Mouse (Mus musculus) cerebellum, adult 11 months (tissue): ENCODE results near the gene Tubb3.
"Not testable (repeated sequence)": the region's sequence is repeated elsewhere in the genome, so short reads cannot be mapped to it uniquely, and the experiment has no call there.

Source experiments
- DNase-seq: peaks from one replicate; pipeline ENCODE4 v3.0.0; 2022

Tubb3 gene

DNA sequence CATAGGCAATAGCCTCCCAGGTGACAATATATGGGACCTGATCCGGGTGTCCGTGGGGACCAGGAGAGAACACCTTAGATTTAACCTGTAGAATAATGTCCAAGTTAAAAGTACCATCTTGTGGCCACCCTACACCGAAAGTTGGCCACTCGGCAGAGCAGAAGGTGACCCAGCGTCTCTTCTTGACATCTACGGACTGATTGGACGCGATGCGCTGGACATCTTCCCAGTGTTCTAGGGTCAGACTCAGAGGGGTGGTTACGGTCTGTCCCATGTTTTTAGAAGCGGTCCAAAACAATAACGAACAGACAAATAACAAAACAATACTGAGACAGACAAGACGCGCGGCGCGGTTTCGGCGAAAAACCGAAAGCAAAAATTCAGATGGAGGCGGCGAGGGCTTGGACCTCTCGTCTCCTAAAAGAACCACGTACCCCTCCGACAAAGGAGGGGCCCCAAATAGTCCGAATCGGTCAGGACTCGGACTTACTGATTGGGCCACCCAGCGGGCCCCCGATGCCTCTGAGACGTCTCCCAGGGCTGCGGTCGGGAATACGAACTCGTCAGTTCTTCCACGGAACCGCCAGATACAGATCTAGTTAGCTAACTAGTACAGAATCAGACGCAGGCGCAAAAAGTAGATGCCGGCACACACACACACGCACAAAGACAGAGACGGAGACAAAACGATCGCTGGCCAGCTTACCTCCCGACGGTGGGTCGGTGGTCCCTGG is 22.2 kb downstream of the Tubb3 start:
- not testable (repeated sequence) for DNase-seq

DNA sequence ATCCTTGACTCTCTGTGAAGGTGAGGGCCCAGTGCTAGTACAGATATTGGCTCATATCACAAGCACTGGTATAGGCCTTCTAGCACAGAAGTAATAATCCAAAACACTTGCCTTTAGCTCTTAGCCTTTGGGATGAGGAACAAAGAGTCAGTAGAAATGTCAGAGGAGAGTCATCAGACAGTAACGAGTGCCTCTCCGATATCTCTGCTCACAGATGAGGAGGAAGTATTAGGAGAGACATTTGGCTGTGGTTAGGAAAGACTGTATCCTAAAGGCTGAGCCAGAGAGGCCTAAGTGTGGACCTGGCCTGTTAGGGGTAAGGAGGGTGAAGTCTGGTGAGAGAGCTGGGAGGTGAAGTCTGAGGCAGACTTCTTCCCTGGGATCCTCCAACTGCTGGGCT is 30.6 kb downstream of the Tubb3 start:
- DNase-seq, result no peak

DNA sequence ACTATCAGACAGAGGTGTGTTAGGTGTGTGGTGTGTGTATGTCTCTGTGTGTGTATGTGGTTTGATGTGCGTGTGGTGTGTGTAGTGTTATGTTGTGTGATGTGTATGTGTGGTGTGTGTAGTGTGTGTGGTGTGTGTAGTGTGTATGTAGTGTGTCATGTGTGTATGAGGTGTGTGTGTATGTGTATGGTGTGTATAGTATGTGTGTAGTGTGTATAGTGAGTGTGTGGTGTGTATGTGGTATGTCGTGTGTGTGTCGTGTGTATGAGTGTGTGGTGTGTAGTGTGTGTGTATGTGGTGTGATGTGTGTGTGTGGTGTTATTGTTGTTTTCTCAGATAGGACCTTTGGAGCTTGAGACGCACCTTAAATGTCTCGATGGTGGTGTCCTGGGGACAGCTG is 31.1 kb downstream of the Tubb3 start:
- no peak for DNase-seq

DNA sequence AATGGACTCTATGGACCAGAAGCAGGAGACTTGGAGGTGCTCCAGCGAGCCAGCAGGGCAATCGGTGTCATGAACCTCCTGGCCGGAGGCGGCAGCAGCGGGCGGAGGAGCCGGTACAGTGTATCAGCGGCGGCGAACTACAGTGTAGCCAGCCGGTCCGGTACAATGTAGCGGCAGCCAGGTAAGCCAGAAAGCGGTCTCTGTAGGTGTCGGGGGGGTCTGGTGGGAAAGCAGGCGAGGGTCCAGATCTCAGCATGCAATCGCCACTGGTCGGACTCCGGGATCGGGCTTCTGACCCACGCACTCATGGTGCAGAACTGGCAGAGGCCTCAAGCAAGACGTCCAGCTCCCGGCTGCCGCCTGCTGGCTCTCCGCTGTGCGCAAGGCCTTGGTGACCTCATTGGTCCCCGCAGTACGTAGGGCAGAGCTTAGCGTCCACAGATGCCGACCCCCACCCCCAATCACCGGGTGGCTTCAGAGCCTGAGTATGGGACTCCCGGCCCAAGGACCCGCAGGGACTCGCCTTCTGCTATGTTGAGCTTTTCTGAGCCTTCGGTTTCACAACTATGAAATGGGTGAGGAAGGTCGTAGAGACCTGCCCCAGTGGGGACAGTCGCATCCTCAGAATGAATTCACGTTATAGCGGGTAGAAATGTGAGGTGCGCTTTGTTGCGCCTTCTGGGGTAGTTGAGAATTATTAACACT is 31.8 kb downstream of the Tubb3 start:
- DNase-seq, result peak; percentile 96

DNA sequence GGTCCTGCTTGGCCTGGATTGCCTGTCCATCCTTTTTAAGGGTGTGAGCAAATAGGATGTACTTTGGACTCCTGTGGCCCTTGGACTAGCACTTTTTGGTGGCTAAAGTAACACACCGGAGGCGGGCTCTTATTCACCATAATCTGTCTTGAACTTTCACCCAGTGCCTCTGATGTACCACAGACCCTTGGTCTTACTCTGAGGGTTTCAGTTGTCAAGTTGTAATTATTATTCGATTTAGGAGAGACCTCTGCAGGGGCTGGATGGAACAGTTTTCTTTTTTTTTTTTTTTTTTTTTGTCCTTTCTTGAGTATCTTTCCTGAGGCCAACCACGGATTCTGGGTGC is 32.3 kb downstream of the Tubb3 start:
- no peak for DNase-seq

DNA sequence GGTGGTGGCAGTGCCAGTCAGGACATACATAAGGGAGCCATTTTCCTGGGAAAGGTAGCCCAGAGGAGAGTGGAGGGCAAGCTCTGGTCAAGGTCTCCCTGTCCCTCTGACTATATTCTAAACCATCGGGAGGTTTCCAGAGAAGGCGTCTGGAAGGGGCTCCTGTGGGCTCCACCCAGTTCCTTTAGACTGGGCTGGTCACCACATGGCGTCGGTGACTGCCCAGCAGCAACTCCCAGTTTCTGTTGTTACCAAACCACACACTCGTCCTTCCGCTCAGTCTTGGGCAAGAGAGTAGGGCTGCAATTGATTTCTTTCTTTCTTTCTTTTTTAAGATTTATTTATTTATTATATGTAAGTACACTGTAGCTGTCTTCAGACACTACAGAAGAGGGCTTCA is 32.9 kb downstream of the Tubb3 start:
- no peak for DNase-seq

DNA sequence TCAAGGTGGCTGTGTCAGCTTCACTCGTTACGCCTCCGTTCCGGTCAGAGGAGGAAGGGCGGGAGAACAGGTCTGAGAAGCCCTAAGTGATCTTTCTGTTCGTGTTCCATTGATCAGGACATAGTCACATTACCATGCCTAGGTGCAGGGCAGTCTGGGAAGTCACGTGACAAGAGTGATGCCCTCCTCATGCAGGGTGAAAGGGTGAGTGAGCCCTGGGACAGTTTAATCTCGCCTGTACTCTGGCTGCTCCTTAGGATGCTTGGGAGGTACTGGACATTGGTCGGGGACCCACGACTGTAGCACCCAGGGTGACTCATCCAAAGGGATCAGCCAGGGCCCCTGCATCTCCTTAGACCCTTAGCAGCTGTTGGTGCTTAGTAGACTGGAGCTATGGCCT is 34.8 kb downstream of the Tubb3 start:
- DNase-seq, result no peak

DNA sequence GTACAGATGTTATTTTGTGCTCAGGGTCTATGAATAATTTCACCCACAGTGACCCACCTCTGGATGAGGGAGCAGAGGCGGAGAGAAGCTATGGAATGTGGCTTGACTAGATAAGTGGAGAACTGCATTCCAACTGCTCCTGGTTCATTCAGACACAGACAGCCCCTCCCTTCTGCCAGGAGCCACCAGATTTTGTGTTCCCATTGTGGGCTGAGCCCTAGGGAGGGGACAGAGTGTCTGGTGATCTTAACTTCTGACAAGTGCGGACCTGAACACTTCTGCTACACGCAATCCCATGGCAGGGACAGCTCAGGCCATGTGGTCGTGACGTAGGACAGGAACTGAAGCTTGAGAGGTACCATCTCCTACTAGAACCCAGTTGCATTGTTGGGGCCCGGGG is 35.6 kb downstream of the Tubb3 start:
- DNase-seq, result no peak

DNA sequence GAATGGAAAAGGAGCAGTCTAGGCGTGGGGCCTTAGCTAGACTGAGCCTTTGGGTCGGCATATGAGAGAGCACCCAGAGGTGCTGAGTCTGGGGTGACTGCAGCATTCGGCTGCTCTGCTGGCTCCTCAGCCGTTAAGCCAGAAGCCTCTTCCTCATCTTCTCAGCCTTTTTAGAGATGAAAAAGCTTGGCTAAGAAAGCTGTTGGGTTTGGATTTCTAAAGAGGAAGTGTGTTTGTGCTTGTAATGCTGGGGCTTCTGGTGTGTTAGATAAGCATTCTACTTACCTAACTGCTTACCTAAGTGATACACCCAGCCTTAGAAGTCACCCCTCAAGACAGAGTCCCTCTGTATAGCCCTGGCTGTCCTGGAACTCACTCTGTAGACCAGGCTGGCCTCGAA is 39.6 kb downstream of the Tubb3 start:
- DNase-seq, result no peak

DNA sequence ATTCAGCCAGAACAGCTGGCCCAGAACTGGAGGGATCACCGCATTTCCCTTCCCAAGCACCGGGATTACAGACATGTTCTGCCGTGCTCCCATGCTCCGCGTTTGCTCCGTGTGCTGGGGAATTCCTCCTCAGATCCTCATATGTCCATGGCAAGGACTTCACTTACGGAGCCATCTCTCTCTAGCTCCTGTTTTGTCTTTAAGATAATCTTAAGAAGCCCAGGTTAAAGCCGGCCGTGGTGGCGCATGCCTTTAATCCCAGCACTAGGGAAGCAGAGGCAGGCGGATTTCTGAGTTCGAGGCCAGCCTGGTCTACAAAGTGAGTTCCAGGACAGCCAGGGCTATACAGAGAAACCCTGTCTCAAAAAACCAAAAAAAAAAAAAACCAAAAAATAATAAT is 40.5 kb downstream of the Tubb3 start:
- DNase-seq, result not testable (repeated sequence)

DNA sequence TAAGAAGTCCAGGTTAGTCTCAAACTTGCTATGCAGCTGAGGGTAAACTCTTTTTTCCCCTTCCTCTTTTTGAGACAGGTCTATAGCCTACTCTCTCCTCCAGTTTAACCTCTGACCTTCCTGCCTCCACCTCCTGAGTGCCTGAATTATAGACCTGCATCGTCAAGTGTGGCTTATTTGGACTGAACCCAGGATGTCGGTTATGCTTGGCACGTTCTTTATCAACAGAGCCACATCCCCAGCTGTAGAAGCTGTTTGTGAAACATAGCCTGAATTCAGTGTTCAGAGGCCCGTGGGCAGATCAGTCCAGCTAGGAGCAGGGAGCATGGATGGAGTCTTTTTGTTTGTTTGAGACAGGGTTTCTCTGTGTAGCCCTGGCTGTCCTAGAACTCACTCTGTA is 40.9 kb downstream of the Tubb3 start:
- no peak for DNase-seq

DNA sequence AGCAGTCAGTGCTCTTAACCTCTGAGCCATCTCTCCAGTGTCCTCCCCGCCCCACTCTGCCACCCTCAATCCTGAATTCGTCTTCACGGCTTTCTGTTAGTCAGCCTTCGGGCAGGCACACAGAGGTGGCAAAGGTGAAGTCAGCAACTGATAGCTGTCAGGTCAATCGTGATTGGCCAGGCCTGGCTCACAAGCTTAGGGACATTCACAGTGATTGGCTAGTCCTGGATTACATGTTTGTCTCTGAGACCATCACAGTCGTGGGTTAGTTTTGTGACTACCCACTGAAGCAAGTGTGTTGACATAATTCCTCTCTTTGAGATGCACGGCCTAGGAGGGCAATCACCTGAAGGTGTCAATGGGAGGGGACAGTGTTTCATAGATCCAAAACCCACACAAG is 42.1 kb downstream of the Tubb3 start:
- DNase-seq, result no peak

DNA sequence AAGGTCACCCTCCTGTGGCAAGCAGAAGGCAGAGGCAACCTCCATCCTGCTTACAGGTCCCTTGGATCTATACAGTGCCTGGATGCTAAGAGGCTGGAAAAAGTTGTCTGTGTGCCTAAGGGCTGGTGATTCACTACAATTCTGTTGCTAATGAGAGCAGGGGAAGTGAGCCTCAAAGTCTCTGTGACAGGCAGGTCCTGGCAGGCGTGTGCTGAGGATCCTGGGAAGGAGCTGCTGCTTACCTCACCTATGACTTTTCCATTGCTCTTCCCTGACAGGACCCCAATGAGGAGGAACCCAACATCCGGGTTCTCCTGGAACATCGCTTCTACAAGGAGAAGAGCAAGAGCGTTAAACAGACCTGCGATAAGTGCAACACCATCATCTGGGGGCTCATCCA is 42.7 kb downstream of the Tubb3 start:
- DNase-seq, result no peak

DNA sequence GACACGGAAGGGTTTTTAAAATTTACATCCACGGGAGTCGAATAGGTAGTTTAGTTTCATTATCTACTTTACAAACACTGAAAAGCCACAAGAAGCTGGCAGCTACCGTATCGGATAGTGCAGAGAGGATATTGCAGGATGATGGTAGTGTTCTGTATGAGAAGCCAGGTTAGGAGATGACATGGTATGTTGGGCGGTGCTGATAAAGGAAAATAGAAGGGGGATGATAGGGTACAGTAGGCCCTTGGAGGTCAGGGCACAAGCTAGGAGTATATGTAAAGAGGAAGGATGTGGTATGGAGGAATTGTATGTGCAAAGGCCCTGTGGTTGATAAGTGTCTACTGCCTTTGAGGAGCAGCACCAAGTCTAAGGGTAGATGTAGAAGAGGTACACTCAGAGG is 43.3 kb downstream of the Tubb3 start:
- no peak for DNase-seq

DNA sequence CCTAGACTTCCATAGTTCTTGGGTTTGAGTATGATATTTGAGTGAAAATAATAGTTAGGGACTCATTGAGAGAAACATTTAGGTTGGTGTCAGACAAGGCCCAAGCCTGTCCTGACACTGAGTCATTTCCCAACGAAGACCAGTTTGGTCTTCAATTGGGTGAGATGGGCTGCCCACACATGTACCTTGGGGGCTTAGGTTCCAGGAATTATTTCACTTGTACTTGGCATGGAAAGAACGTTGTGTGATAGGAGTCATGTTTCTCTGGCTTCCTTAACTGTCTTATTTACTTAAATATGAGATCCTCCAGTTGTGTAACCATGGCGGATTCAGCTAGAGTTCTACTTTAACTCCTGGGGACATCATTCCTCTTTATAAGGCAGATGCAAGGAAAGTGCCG is 52.4 kb downstream of the Tubb3 start:
- no peak for DNase-seq

DNA sequence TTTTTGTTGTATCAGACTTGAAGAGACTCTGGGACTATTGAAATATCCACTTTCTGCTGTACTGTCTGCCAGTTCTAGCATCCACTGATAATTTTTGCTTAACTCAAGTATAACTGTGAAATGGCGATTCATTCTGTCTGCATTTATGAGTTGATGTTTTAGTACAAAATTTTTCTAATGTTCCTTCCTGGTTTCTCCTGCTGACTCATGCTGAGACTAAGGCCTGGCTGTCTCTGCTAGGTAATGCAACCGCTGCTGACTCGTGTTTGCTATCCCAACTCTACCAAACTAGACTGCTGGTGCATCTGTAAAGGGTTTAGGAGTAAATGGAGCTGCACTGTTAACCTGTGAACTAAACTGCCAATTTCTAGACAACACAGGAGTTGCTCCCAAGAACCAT is 56.3 kb downstream of the Tubb3 start:
- DNase-seq, result no peak
